ENCODE assay signal across 10 mouse cellular contexts in genomic region chr1:144272991-144273390, GRCm38 (mm10). TPM values are rescaled to one million over a fixed set of nuclear protein-coding genes. Genes with fewer than 3 reads are reported as not detected.
"Had no signal": no experiment of that assay in that cellular context is flagged by ENCODE, and none has a peak within 500 bp of the region (broad histone marks: within the 10 kb centered on the region; RNA-seq: fewer than 3 reads in every experiment).

No protein-coding gene starts in this region.

- DNase-seq: kidney, adult 2 months; kidney, postnatal 36 days; left cerebral cortex, postnatal 4 days; lung, adult 18-20 months; lung, postnatal 14 days; lung, postnatal 4 days; retina, postnatal 1 day; thymus, adult 18-20 months; thymus, postnatal 36 days had no signal

RNA-seq across cellular contexts. Expression of gene Rgs1, which starts 23.9 kb away (rescaled TPM):
- total RNA-seq: midbrain, postnatal 0 days had no signal
